Mouse (Mus musculus) heart, adult 2 months (tissue): ENCODE results near the gene Phka2.

Experiments
- CTCF ChIP-seq: fragments of 200-600 bp; IDR thresholded peaks from 2 replicates; pipeline ENCODE4 v1.8.1; 2022; ENCODE audit warnings: antibody characterized with exemption, mild to moderate bottlenecking, moderate library complexity
- EP300 ChIP-seq: fragments of 200-500 bp; IDR thresholded peaks from 2 replicates; pipeline ENCODE4 v1.6.1; 2011; ENCODE audit warnings: low read depth, low read length, control low read depth; ENCODE audit not compliant: insufficient read depth
- POLR2A ChIP-seq: fragments of 200-500 bp; IDR thresholded peaks from 2 replicates; pipeline ENCODE4 v1.6.1; 2011; ENCODE audit warnings: mild to moderate bottlenecking, low read depth, low read length, control low read depth; ENCODE audit not compliant: insufficient read depth

- TF ChIP-seq CTCF (no peak), EP300 (no peak), POLR2A (no peak)
Observed at GRCm38 (mm10) chrX:160516027-160516426, 14.1 kb downstream of the Phka2 start.
